Mouse (Mus musculus) T-helper 2 cell (primary cell): ENCODE data around the gene Slc16a9.

Source experiments
- in situ Hi-C: fragments of 300-600 bp; cut with MboI, MseI; formaldehyde crosslinking; loops from one replicate; pipeline ENCODE4 v1.15.1; 2025; ENCODE audit warnings: high pct_unique_total_duplicates

The Slc16a9 gene

GRCm38 (mm10) chr10:70244921-70245558 is at the start of gene Slc16a9:
TSS of gene Slc16a9 (plus strand) at chr10:70245100.
- in situ Hi-C loops: no loop called here

GRCm38 (mm10) chr10:70195279-70195678 is 49.6 kb upstream of the Slc16a9 start:
- in situ Hi-C loops: no loop called here

DNA sequence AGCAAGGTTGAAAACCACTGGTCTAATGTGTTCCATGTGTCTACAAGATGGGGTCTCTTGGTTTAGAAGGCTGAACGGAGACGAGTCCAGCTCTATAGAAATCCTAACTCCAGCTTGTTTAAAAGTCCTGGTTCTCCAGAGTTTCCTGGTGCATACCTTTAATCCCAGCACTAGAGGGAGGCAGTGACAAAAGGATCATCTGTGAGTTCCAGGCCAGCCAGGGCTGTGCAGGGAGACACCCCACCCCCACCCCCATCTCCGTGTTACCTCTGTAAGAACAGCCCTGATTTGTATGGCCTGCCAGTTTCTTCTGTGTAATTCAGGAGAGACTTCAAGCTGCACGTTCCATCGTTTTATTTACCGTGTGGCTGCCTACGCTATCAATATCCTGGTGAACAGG is 49.1 kb upstream of the Slc16a9 start:
- in situ Hi-C loops: no loop called here

DNA sequence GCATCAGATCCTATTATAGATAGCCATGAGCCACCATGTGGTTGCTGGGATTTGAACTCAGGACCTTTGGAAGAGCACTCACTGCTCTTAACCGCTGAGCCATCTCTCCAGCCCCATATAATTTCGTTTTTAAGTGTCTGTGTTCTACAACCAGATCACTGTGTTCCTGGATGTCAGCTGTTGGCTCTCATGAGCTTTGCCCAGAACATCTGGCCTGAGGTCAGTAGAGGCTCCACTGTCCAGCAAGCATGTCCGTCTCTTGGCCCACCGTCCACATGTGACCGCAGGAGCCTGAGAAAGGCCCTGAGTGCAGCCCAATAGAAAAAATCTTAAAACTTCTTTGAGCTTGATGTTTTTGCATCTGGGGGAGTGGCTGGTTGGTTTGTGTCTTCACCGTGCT is 48.2 kb upstream of the Slc16a9 start:
- in situ Hi-C loops: no loop called here

DNA sequence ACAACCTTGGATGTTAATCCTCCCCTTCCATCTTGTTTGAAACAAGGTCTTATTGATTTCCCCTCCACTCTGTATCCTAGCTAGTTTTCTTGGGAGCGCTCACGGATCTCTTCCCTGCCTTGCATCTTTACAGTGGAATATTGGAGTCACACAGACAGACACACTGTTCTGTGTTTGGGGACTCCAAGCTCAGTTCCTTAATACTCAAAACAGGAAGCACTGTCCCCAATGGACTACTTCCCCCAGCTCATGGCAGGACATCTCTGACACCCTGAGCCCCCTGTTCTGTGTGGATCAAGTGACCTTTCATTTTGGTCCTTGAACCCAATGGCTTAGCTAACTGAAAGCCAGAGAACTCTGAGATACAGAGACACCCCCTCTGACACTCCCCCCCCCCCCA is 47.3 kb upstream of the Slc16a9 start:
- in situ Hi-C loops: no loop called here

DNA sequence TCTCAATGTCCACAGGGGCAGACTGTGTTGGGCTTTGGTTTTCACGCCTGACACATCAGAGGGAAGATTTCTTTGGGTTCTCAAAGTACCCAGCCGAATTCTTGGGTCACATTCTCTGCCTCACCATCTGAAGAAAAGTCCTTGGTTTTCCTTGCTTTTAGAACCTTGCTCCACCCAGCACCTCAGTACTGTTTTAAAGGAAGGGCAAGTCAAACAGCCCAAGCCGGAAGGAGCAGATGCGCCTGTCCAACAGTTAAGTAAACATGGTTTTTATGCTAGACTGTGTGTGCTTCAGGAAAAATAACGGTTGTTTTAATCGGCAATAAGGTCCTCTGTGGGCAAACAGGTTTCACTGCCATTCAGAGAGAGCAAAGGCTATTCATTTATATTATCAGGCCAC is 46.9 kb upstream of the Slc16a9 start:
- in situ Hi-C loops: no loop called here

GRCm38 (mm10) chr10:70198951-70199463 is 45.9 kb upstream of the Slc16a9 start:
- in situ Hi-C loops: no loop called here

DNA sequence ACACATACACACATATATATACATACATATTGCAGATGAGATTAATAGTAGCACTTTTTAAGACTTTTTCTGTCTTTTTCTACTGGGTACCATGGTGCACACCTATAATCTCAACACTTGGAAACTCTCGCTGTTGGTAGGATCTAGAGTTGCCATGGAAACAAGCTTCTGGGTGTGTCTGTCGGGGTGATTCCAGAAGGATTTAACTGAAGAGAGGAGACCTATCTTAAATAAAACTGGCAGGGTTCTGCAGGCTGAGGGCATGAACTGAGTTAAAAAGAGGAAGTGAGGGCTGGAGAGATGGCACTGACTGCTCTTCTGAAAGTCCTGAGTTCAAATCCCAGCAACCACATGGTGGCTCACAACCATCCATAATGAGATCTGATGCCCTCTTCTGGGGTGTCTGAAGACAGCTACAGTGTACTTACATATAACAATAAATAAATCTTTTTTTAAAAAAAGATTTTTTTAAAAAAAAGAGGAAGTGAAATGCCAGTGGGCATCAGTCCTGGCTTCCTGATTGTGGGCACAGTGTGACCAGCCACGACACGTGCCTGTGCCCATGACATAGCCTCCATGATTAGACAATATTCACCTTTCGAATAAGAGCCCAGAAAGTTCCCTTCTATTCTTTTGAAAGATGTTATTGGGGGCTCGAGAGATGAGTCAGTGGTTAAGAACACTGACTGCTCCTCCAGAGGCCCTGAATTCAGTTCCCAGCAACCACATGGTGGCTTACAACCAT is 45.3 kb upstream of the Slc16a9 start:
- in situ Hi-C loops: no loop called here

DNA sequence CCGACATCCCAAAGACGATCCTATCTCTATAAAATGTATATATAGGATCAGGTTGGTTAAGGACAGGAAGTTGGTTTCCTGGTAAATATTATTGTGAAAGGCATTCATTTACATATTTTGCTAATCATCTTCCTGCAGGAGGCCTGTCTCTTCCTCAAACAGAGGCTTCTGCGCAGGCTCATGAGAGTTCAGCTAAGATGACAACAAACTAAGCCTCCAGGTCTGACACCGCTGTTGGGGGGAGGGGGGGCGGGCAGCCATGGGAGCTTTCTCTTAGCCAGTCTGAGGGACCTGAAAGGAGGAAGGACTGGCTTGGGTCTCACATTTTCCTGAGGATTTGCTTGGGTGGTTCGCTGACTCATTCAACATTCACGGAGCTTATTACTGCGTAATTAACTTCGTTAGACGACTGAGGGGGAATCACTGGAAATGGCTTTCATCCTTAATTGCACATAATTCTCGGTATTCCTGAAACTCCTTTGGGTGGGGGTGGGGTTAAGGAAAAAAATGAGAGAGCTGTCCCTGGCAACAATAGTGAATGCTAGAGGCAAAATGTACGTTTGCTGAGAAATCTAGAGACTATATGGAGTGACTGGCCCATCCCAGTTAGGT is 43.9 kb upstream of the Slc16a9 start:
- in situ Hi-C loops: no loop called here

GRCm38 (mm10) chr10:70204505-70205399 is 40.1 kb upstream of the Slc16a9 start, which contains the start of gene Mrln:
TSS of gene Mrln (plus strand) at chr10:70204664.
- in situ Hi-C loops: no loop called here

GRCm38 (mm10) chr10:70211281-70211680 is 33.6 kb upstream of the Slc16a9 start:
- in situ Hi-C loops: no loop called here

GRCm38 (mm10) chr10:70220971-70221370 is 23.9 kb upstream of the Slc16a9 start:
- in situ Hi-C loops: loop anchor here (10.0 kb wide), 1 partner anchor 1366 kb away; no protein-coding TSS in a partner anchor

GRCm38 (mm10) chr10:70222231-70222630 is 22.7 kb upstream of the Slc16a9 start:
- in situ Hi-C loops: loop anchor here (10.0 kb wide), 1 partner anchor 1367 kb away; no protein-coding TSS in a partner anchor

DNA sequence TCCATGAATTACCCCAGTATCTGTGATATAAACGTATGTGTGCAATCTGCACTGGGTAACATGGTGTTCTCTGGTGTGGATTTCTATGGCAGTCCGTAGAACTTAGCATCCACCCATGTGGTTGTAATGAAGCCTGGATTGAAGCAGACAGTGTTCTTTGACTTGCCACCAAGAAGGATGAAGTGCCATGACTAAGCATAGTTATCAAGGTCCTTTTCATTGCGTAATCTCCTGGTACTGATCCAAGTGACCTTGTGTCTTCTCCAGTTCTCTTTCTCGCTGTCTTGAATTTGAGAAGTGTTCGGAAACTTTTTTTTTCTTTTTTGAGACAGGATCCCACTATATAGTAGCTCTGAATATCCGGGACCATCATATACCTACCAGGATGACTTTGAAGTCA is 20.3 kb upstream of the Slc16a9 start:
- in situ Hi-C loops: loop anchor here (10.0 kb wide), 1 partner anchor 1370 kb away; no protein-coding TSS in a partner anchor

DNA sequence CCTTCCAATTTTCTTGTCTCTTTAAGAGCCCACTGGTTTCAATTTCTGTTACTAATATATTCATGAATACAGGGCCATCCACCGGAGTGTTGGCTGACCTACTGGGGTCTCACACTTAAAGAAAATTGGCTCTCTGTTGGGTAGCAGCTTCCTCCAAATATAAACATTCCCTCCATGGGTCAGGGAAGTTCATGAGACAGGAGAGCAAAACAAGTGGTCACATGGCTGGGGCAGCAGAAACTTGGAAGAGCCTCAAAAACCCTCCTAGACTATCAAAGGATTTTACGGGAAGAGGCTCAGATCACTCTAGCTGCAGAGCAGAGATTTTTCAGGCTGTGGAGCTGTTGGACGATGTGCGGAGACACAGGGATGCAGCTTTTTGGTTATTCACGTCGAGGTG is 19.1 kb upstream of the Slc16a9 start:
- in situ Hi-C loops: loop anchor here (10.0 kb wide), 1 partner anchor 1371 kb away; no protein-coding TSS in a partner anchor

GRCm38 (mm10) chr10:70226608-70227007 is 18.3 kb upstream of the Slc16a9 start:
- in situ Hi-C loops: loop anchor here (10.0 kb wide), 1 partner anchor 1372 kb away; no protein-coding TSS in a partner anchor

DNA sequence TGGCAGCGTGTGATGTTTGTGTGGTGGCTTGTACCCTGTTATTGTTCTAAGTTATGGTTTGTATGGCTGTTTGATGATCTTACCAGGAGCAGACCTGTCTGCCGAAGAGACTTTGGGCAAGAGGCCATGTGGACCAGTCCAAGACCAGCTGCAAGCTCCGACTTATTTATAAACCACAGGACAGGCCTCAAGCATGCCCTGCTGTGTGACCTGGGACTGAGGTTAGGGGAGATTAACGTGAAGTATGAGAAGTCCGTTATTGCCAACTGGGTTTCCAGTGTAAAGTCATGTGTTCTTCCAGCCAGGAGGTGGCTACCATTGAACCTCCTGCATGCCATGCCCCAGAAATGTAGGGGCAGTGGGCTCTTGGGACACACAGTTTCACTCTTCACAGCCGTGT is 14.5 kb upstream of the Slc16a9 start:
- in situ Hi-C loops: no loop called here

- in situ Hi-C loops: no loop called here
Measured at GRCm38 (mm10) chr10:70237936-70238335, 7.0 kb upstream of the Slc16a9 start.

GRCm38 (mm10) chr10:70242751-70243444 is 2.0 kb upstream of the Slc16a9 start:
- in situ Hi-C loops: no loop called here

DNA sequence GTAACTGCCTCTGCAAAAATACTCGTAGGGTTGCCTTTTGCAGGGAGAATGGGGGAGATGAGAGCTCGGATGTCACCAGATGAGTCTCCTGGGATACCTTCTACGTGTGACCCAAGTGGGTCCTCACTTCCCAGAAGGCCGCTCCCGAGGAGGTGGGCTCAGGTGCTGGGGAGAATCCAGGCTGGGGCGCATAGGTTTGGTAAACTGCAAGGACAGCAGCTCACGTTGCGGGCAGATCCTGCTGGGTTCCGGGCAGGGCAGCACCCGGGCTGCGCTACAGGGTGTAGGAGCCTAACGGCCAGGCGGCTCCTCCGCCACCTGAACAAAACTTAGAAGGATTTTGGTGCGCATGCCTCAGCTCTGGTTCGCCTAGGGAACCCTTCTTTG is 652 bp downstream of the Slc16a9 start:
- in situ Hi-C loops: no loop called here

- in situ Hi-C loops: no loop called here
Measured at GRCm38 (mm10) chr10:70246076-70246475, 1.2 kb downstream of the Slc16a9 start.
